Mouse (Mus musculus): ENCODE results near the gene Cdc42bpb. TPM values are rescaled to one million over a fixed set of nuclear protein-coding genes. Genes with fewer than 3 reads are reported as not detected.

Cdc42bpb gene
- polyA plus RNA-seq, 1 experiment from 2014 or later, result 39.4 TPM

DNA sequence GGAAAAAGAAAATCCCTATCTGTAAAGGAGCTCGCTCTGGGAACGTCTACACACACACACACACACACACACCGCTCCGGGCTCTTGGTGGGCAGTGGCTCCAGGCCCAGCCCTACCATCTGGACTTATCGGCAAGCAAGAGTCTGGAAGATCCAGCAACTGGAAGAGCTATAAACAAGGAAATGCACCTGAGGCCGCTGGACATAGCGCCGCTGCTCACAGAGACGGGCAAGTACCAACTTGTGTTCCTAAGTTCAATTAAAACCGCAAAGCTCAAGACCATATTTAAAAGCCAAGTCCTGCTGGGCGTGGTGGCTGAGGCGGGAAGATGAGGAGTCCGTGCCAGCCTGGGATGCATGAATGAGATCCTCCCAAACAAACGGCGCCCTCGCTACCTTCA is 16.8 kb downstream of the Cdc42bpb start:
- ATAC-seq (ENCODE audit: low FRiP score, low read depth), result no peak
- H3K4me3 ChIP-seq, result no peak overlapping the region
- H3K9me3 ChIP-seq, result no peaks in the 10 kb centered on the region
- no peak overlapping the region for H3K9ac ChIP-seq (replicated peaks)
- H3K4me2 ChIP-seq (replicated peaks), result no peak overlapping the region
- H3K27ac ChIP-seq (replicated peaks), result no peak overlapping the region
- 90% methylated on average over 16 of the region's 16 CpGs for WGBS
- no peaks in the 10 kb centered on the region for H3K27me3 ChIP-seq
- H3K4me1 ChIP-seq, result peaks cover 29% of the 10 kb centered on the region
- H3K36me3 ChIP-seq, result no peaks in the 10 kb centered on the region

DNA sequence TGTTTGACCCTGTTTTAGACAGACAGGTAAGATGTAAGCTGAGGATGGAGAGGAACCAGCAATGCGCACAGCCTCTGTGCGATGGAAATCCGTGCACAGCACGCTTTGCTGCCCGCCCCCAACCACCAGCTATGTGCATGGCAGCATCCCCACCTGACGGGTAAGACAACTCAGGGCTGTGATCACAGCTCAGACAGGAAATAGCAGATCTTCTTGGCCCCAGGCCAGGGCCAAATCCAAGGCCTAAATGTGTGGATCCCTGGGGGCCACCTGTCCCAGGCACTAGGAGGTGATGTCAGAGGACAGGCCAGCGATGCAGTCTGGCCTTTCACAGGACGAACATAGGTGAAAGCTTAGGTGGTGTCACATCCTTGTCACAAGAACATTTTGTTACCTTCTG is 21.3 kb downstream of the Cdc42bpb start:
- peaks cover 36% of the 10 kb centered on the region for H3K4me1 ChIP-seq
- H3K27ac ChIP-seq (replicated peaks), result no peak overlapping the region
- no peaks in the 10 kb centered on the region for H3K27me3 ChIP-seq
- WGBS, result 89% methylated on average over 8 of the region's 8 CpGs
- H3K36me3 ChIP-seq, result 0 out of 2 replicates have a peak, but pooled peaks cover 6% of the 10 kb centered on the region
- no peaks in the 10 kb centered on the region for H3K9me3 ChIP-seq
- ATAC-seq (ENCODE audit: low FRiP score, low read depth), result no peak
- no peak overlapping the region for H3K4me2 ChIP-seq (replicated peaks)
- no peak overlapping the region for H3K4me3 ChIP-seq
- H3K9ac ChIP-seq (replicated peaks), result no peak overlapping the region

DNA sequence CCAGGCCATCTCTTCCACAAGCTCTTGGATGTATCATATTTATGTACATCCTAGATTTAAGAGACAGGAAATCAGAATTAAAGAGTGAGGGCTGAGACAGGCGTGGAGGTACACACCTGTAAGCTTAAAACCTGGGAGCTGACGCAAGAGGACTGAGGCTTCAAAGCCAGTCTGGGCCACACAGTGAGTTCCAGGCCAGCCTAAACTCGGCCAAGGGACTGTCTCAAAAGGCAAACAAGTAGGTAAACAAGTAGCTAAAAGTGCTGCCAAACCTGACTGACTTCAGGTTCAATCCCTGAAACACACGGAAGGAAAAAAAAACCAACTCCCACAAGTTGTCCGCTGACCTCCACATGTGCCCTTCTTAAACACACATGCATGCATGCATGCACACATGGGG is 23.4 kb downstream of the Cdc42bpb start:
- 0 out of 2 replicates have a peak overlapping the region, but pooled peaks have one; percentile 35 for H3K27ac ChIP-seq (replicated peaks)
- H3K4me3 ChIP-seq, result no peak overlapping the region
- no peak overlapping the region for H3K9ac ChIP-seq (replicated peaks)
- H3K36me3 ChIP-seq, result 0 out of 2 replicates have a peak, but pooled peaks cover 6% of the 10 kb centered on the region
- H3K4me1 ChIP-seq, result peaks cover 34% of the 10 kb centered on the region
- ATAC-seq (ENCODE audit: low FRiP score, low read depth), result no peak
- WGBS, result 83% methylated on average over 5 of the region's 5 CpGs
- no peaks in the 10 kb centered on the region for H3K27me3 ChIP-seq
- no peak overlapping the region for H3K4me2 ChIP-seq (replicated peaks)
- H3K9me3 ChIP-seq, result no peaks in the 10 kb centered on the region

DNA sequence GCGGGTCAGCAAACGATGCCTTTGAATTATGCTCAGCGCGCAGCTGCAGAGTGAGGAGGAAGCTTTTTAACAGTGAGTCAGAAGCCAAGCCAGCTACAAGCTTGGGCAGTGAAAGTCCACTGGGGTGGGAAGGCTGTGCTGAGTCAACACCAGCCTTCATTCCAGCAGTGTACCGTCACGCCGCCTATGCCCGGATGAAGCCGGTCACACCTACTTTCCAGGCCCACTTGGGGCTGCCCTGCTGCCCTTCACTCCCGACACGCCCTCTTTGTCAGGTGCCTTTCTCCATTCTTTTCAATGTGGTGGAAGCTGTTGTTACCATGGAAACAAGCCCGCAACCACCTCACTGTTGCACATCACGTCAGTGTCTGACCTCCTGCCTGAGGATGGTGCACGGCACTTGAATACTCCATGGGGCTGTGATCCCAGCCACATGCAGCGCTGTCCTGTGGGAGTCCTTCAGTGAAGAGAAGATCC is 24.0 kb downstream of the Cdc42bpb start:
- Histone ChIP-seq H3K27ac (replicated peaks) (0 out of 2 replicates have a peak overlapping the region, but pooled peaks have one; percentile 39), H3K9me3 (no peaks in the 10 kb centered on the region), H3K9ac (replicated peaks) (no peak overlapping the region), H3K4me3 (no peak overlapping the region), H3K4me2 (replicated peaks) (no peak overlapping the region), H3K36me3 (0 out of 2 replicates have a peak, but pooled peaks cover 6% of the 10 kb centered on the region), H3K4me1 (peaks cover 38% of the 10 kb centered on the region), H3K27me3 (no peaks in the 10 kb centered on the region)
- 60% methylated on average over 15 of the region's 15 CpGs for WGBS
- ATAC-seq (ENCODE audit: low FRiP score, low read depth), result peak; percentile 58; the same call in 1 of the 2 replicates

DNA sequence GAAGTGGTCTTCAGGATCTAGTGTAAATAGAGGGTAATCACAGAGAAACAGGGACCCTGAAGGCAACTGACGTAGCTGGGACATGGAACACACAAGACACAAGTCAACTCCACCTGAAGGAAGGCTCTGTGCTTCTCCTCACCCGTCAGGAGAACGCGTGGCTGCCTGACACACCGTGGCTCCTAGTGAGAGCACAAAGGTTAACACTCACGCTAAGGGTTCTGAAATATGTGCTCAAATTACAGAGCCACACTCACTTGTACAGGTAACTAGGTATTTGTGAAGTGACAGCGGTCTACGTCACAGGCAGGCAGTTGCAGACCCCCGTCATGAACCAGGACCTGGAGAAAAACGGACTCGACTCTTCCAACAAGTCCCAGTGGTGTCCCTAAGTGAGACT is 24.5 kb downstream of the Cdc42bpb start:
- 0 out of 2 replicates have a peak, but pooled peaks cover 6% of the 10 kb centered on the region for H3K36me3 ChIP-seq
- WGBS, result 91% methylated on average over 11 of the region's 11 CpGs
- no peak overlapping the region for H3K9ac ChIP-seq (replicated peaks)
- H3K4me2 ChIP-seq (replicated peaks), result no peak overlapping the region
- no peak for ATAC-seq (ENCODE audit: low FRiP score, low read depth)
- H3K4me1 ChIP-seq, result peaks cover 33% of the 10 kb centered on the region
- no peak overlapping the region for H3K4me3 ChIP-seq
- H3K9me3 ChIP-seq, result no peaks in the 10 kb centered on the region
- no peaks in the 10 kb centered on the region for H3K27me3 ChIP-seq
- H3K27ac ChIP-seq (replicated peaks), result 0 out of 2 replicates have a peak overlapping the region, but pooled peaks have one; percentile 39

DNA sequence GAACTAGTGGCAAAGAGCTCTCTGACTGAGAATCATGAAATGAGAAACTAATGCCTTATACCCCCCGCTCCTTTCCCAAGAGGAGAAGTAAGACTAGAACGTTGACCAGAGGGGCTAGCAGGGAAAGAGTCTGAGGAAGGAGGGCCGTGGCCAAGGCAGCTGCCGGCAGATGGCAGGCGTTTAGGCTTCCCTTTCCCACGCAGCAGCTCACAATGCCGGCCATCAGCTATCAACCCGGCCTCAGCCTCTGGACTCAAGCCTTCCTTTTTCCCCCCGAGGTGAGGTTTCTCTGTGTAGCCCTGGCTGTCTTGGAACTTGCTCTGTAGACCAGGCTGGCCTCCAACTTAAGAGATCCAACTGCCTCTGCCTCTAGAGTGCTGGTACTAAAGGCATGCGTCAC is 25.0 kb downstream of the Cdc42bpb start:
- 93% methylated on average over 10 of the region's 10 CpGs for WGBS
- Histone ChIP-seq H3K27me3 (no peaks in the 10 kb centered on the region), H3K9me3 (no peaks in the 10 kb centered on the region), H3K27ac (replicated peaks) (0 out of 2 replicates have a peak overlapping the region, but pooled peaks have one; percentile 39), H3K4me1 (peaks cover 28% of the 10 kb centered on the region), H3K4me3 (no peak overlapping the region), H3K36me3 (0 out of 2 replicates have a peak, but pooled peaks cover 6% of the 10 kb centered on the region), H3K4me2 (replicated peaks) (no peak overlapping the region), H3K9ac (replicated peaks) (no peak overlapping the region)
- ATAC-seq (ENCODE audit: low FRiP score, low read depth), result no peak

DNA sequence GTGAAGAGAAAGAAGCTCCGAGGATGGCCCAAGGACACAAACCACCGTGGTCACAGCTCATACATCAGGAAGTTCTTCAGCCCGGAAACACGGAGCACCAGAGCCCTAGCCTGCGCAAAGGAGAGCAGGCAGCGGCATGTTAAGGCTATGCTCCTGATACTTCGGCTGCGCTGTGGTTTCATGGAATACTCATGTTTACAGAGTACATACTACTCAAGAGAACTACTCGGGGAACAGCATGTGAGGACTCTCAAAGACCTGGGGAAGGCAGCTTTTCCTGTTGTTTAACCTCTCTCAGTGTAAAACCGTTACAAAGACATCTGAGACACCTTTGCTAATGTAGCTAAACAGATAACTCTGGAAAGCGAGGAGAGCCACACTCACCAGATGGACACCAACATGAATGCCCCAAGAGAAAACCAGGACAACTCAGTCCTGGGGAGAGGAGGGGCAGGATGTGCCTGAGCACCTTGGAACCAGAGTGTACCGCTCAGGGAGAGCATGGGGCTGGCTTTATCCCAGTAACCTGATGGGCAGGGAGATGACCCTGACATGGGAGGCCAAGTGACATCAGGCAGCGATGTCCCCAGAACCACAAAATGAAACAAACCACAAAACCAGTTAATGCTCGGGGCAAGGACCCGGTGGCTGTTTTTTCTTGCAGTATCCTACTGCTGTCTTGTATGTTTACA is 27.8 kb downstream of the Cdc42bpb start:
- 0 out of 2 replicates have a peak, but pooled peaks cover 6% of the 10 kb centered on the region for H3K36me3 ChIP-seq
- no peaks in the 10 kb centered on the region for H3K9me3 ChIP-seq
- 93% methylated on average over 15 of the region's 15 CpGs for whole genome bisulfite sequencing
- H3K27ac ChIP-seq (replicated peaks), result no peak overlapping the region
- H3K27me3 ChIP-seq, result no peaks in the 10 kb centered on the region
- H3K4me2 ChIP-seq (replicated peaks), result no peak overlapping the region
- no peak for ATAC-seq (ENCODE audit: low FRiP score, low read depth)
- no peak overlapping the region for H3K4me3 ChIP-seq
- H3K4me1 ChIP-seq, result peaks cover 23% of the 10 kb centered on the region
- H3K9ac ChIP-seq (replicated peaks), result no peak overlapping the region

DNA sequence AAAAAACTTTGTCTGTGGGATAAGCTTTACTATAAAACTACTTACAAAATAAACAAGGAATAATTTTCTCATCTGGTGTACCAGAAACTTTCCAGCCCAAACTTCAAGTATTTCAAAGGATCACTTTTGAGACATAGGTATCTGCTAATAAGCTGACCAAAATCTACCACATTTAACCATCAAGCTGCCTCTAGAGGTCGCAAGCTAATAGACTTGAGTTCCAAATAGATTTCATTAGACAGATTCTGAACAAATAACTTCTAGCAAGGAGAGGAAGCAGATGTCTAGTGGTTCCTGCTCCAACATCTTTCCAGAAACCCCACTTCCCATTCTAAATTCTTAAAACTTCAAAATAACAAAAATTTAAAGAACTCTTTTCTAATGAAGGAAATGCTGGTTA is 33.6 kb downstream of the Cdc42bpb start:
- H3K9ac ChIP-seq (replicated peaks), result no peak overlapping the region
- no peaks in the 10 kb centered on the region for H3K27me3 ChIP-seq
- no peak overlapping the region for H3K4me3 ChIP-seq
- no peaks in the 10 kb centered on the region for H3K9me3 ChIP-seq
- H3K27ac ChIP-seq (replicated peaks), result no peak overlapping the region
- H3K36me3 ChIP-seq, result peaks cover 36% of the 10 kb centered on the region
- ATAC-seq (ENCODE audit: low FRiP score, low read depth), result no peak
- H3K4me2 ChIP-seq (replicated peaks), result no peak overlapping the region
- 71% methylated on average over 1 of the region's 1 CpGs for WGBS
- H3K4me1 ChIP-seq, result peaks cover 4% of the 10 kb centered on the region; the same call in 1 of the 2 replicates

DNA sequence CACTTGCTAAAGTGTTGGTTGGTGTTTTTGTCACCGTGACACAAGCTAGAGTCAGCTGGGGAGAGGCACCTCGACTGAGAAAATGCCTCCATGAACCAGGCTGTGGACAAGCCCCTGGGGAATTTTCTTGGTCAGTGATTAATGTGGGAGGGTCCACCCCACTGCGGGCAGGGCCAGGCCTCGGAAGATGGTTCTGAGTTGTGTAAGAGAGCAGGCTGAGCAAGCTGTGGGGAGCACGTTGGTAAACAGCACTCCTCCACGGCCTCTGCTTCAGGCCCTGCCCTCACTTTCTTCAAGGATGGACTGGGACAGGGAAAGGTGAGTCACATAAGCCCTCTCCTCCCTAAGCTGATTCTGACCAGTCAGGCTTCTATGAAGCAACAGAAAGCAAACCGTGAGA is 36.8 kb downstream of the Cdc42bpb start:
- Histone ChIP-seq H3K36me3 (peaks cover 69% of the 10 kb centered on the region), H3K27ac (replicated peaks) (no peak overlapping the region), H3K4me1 (no peaks in the 10 kb centered on the region), H3K9ac (replicated peaks) (no peak overlapping the region), H3K4me3 (no peak overlapping the region), H3K27me3 (no peaks in the 10 kb centered on the region), H3K9me3 (no peaks in the 10 kb centered on the region), H3K4me2 (replicated peaks) (no peak overlapping the region)
- no peak for ATAC-seq (ENCODE audit: low FRiP score, low read depth)
- 85% methylated on average over 7 of the region's 7 CpGs for WGBS

DNA sequence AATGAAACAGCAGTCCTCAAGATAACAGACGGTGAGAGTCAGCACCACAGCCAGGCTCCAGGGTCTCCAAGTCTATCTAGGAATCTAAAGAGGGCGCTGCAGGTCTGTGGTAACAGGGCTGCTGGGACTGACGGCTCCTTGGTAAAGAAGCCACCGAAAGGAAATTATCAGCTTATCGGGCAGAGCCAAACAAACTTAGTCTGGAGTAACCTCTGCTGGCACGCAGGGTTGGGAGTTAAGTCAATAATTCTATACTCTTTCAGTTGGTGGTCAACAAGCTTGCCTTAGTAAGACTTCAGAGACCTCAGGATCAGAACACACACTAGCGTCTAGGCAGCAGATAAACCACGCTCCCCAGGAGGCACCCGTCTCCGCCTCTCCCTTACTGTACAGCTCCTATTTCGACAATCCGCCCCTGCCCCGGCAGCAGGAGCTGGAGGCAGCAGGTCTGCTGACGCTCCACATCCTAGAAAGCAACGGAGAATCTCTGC is 39.6 kb downstream of the Cdc42bpb start:
- no peak overlapping the region for H3K4me2 ChIP-seq (replicated peaks)
- no peaks in the 10 kb centered on the region for H3K9me3 ChIP-seq
- ATAC-seq (ENCODE audit: low FRiP score, low read depth), result no peak
- no peaks in the 10 kb centered on the region for H3K4me1 ChIP-seq
- H3K9ac ChIP-seq (replicated peaks), result no peak overlapping the region
- no peaks in the 10 kb centered on the region for H3K27me3 ChIP-seq
- no peak overlapping the region for H3K27ac ChIP-seq (replicated peaks)
- H3K36me3 ChIP-seq, result peaks cover 90% of the 10 kb centered on the region
- WGBS, result 81% methylated on average over 15 of the region's 15 CpGs
- H3K4me3 ChIP-seq, result no peak overlapping the region

DNA sequence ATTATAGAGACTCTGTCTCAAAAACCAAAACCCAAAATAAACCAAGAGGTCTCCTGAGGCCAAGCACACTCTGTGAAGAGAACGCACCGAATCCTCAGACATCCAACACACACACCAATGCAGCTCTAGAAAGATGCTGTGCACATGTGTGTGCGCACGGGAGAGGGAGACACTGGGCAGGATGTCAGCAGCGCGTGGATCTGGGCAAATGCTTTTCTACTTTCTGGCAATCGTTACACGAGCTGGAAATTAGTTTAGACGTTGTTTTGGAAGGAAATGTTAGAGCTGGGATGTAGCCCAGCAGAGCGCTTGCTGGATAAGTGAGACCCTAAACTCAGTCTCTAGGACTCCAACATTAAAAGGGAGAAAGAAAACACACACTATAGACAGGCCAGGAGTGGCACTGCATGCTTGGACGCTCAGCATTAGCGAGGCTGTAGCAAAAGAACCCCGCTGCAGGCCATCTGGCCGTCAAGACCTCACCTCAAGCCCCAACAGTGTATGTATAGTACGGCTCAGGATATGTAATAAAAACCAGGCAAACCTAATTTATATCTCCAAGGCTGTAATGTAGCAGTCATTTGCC is 44.4 kb downstream of the Cdc42bpb start:
- H3K4me3 ChIP-seq, result no peak overlapping the region
- 89% methylated on average over 15 of the region's 15 CpGs for WGBS
- ATAC-seq (ENCODE audit: low FRiP score, low read depth), result no peak
- no peaks in the 10 kb centered on the region for H3K4me1 ChIP-seq
- no peak overlapping the region for H3K27ac ChIP-seq (replicated peaks)
- no peak overlapping the region for H3K9ac ChIP-seq (replicated peaks)
- H3K36me3 ChIP-seq, result peaks cover 77% of the 10 kb centered on the region
- H3K9me3 ChIP-seq, result no peaks in the 10 kb centered on the region
- no peaks in the 10 kb centered on the region for H3K27me3 ChIP-seq
- no peak overlapping the region for H3K4me2 ChIP-seq (replicated peaks)

DNA sequence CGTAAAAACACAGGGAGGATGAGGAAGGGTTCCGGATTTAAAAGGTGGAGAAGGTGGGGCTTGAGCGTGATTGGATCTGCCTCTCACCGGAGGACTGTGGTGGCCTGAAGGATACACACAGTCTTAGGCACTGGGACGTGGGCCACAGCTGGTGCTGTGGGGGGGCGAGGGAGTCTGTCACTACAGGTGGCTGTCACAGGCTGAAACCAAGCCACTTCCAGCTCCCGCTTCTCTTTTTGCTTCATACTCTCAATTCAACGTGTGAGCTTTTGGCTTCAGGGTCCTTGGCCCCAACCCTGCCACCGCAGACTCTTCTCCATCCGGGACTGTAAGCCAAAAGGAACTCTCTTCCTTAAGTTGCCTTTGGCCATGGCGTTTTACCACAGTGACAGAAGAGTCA is 45.1 kb downstream of the Cdc42bpb start:
- peaks cover 77% of the 10 kb centered on the region for H3K36me3 ChIP-seq
- 97% methylated on average over 11 of the region's 11 CpGs for WGBS
- no peak for ATAC-seq (ENCODE audit: low FRiP score, low read depth)

More for the DNA sequence above, 45.1 kb downstream of the Cdc42bpb start:
- Histone ChIP-seq H3K27me3 (no peaks in the 10 kb centered on the region), H3K4me3 (no peak overlapping the region), H3K9me3 (no peaks in the 10 kb centered on the region), H3K4me1 (no peaks in the 10 kb centered on the region), H3K9ac (replicated peaks) (no peak overlapping the region), H3K4me2 (replicated peaks) (no peak overlapping the region), H3K27ac (replicated peaks) (no peak overlapping the region)
